Mouse (Mus musculus) liver, embryonic 14.5 days (tissue): ENCODE data around the gene Larp1. TPM values are rescaled to one million over a fixed set of nuclear protein-coding genes. Genes with fewer than 3 reads are reported as not detected.

Source experiments
- ATAC-seq: fragments of 200-750 bp; cut with Nextera tagmentation; 2 replicates; pipeline ENCODE4 v1.8.0; 2017; ENCODE audit warnings: moderate number of reproducible peaks, mild to moderate bottlenecking, moderate library complexity; ENCODE audit not compliant: insufficient read depth
- DNase-seq, 3 experiments: peaks; one replicate each; pipeline ENCODE4 v3.0.0-alpha.2; 2012 to 2013; ENCODE audit warnings: low read depth in 3 of 3, low spot score in 3 of 3
- H3K27ac ChIP-seq: fragments of 300-500 bp; sonication (generic); 2 replicates; pipeline ENCODE4 v1.5.1; 2014; ENCODE audit warnings: moderate library complexity, mild to moderate bottlenecking, control low read depth, inconsistent platforms
- H3K27me3 ChIP-seq: fragments of 300-500 bp; sonication (generic); 2 replicates; pipeline ENCODE4 v1.6.1; 2014; ENCODE audit warnings: mild to moderate bottlenecking, low read length, moderate library complexity; ENCODE audit not compliant: control insufficient read depth, insufficient read depth
- H3K36me3 ChIP-seq: fragments of 300-500 bp; sonication (generic); replicated peaks from 2 replicates; pipeline ENCODE4 v1.6.1; 2014; ENCODE audit warnings: low read depth; ENCODE audit not compliant: control insufficient read depth, insufficient read depth
- H3K4me1 ChIP-seq, 2 experiments: fragments of 200-500 bp in 1 of 2; fragments of 300-500 bp in 1 of 2; sonication (generic) in 1 of 2; replicated peaks; 2 replicates each; pipeline ENCODE4 v1.6.1; 2012 to 2014; ENCODE audit warnings: antibody characterized with exemption in 1 of 2, inconsistent platforms in 1 of 2, low read length in 1 of 2; ENCODE audit not compliant: control insufficient read depth in 2 of 2, insufficient read depth in 2 of 2
- H3K4me2 ChIP-seq: fragments of 300-500 bp; sonication (generic); 2 replicates; pipeline ENCODE4 v1.6.1; 2014; ENCODE audit warnings: low read depth, mild to moderate bottlenecking, control low read depth, moderate library complexity
- H3K4me3 ChIP-seq, 2 experiments: fragments of 200-500 bp in 1 of 2; fragments of 300-500 bp in 1 of 2; sonication (generic) in 1 of 2; 2 replicates each; pipeline ENCODE4 v1.5.1; 2012 to 2014; ENCODE audit warnings: low read depth in 2 of 2, low read length in 2 of 2, mild to moderate bottlenecking in 2 of 2, control low read depth in 1 of 2, inconsistent platforms in 1 of 2, moderate library complexity in 1 of 2; ENCODE audit not compliant: insufficient read depth in 1 of 2
- H3K9ac ChIP-seq: fragments of 300-500 bp; sonication (generic); replicated peaks from 2 replicates; pipeline ENCODE4 v1.6.1; 2014; ENCODE audit warnings: mild to moderate bottlenecking, control low read depth, moderate library complexity
- H3K9me3 ChIP-seq: fragments of 300-500 bp; sonication (generic); 2 replicates; pipeline ENCODE4 v1.6.1; 2016; ENCODE audit warnings: low read length, mixed read lengths; ENCODE audit not compliant: control insufficient read depth
- CTCF ChIP-seq: IDR thresholded peaks from 2 replicates; pipeline ENCODE4 v1.5.1; 2016; ENCODE audit warnings: antibody characterized with exemption, low read depth, control low read depth
- EP300 ChIP-seq: IDR thresholded peaks from 2 replicates; pipeline ENCODE4 v1.6.1; 2016; ENCODE audit warnings: antibody characterized with exemption, low read depth
- WGBS: fragments of 180-500 bp; shearing (Covaris S2); extraction: QIAGEN DNeasy Blood & Tissue Kit; methylation state at CpG from one replicate; pipeline ENCODE4 v1.1.7; 2014; ENCODE audit not compliant: insufficient replicate concordance; 5-methylcytosine and 5-hydroxymethylcytosine counted together
- polyA plus RNA-seq, 2 experiments: library from polyadenylated mRNA; depleted of rRNA in 1 of 2; stranded (reverse) in 1 of 2; unstranded in 1 of 2; fragments of >200 nt; fragmentation: Nextera tagmentation in 1 of 2; extraction: Ambion mirVana in 1 of 2; gene quantifications; 2 replicates each; pipeline versions ENCODE4 v1.2.1 to v1.2.3; 2012 to 2014

Gene Larp1
- polyA plus RNA-seq, 2 experiments = 15.8 to 25.5 TPM

DNA sequence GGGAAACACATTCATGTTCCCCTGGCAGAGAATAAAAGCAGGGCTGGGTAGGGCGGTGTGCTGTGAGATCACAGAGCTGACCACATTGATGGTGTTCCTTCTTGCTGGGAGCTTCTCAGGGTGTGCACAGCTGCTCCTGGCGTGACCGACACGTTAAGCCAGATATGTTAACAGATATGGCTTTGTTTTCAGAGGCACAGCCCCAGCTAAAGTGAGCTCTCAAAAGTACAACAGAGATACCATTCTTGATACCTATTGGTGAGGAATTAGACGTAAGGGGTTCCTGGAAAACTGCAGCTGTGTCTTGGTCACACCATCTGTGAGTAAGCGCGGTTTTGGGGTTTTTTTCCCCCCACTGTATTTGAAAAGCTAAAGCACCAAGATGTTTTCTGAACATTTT is 42.2 kb upstream of the Larp1 start:
- TF ChIP-seq CTCF (no peak), EP300 (no peak)
- ATAC-seq (no peak), DNase-seq (no peak)
- Histone ChIP-seq H3K9me3 (no peaks in the 10 kb centered on the region), H3K9ac (no peak overlapping the region), H3K27me3 (no peaks in the 10 kb centered on the region), H3K36me3 (no peaks in the 10 kb centered on the region), H3K4me2 (no peak overlapping the region), H3K27ac (no peak overlapping the region), H3K4me3 (no peak overlapping the region), H3K4me1 (peaks cover 15 to 27% of the 10 kb centered on the region in 2 experiments)
- 49% methylated on average over 7 of the region's 7 CpGs for WGBS

DNA sequence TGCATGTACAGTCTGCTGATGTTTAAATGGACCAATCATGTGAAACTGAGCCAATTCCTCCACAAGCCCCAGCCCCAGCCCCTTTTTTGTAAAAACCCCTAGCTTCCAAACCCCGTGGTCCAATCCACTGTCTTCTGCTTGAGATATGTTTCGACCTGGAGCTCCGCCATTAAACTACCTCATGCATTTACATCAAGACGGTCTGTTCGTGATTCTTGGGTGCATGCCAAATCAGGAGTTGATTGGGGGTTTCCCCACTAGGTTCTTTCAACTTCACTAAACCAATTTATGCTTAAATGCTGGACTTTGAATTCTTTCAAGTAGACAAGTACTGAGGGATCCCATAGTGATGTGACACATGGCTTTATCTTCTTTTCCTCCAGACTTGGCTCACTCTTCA is 40.6 kb upstream of the Larp1 start:
- no peaks in the 10 kb centered on the region for H3K27me3 ChIP-seq
- WGBS = 86% methylated on average over 5 of the region's 5 CpGs
- H3K9me3 ChIP-seq = no peaks in the 10 kb centered on the region
- peaks cover 3 to 16% of the 10 kb centered on the region in 2 experiments for H3K4me1 ChIP-seq
- ATAC-seq (no peak), DNase-seq (no peak)
- no peak overlapping the region for H3K9ac ChIP-seq
- H3K27ac ChIP-seq = no peak overlapping the region
- no peak overlapping the region for H3K4me2 ChIP-seq
- no peaks in the 10 kb centered on the region for H3K36me3 ChIP-seq
- no peak overlapping the region for H3K4me3 ChIP-seq
- TF ChIP-seq EP300 (no peak), CTCF (no peak)

DNA sequence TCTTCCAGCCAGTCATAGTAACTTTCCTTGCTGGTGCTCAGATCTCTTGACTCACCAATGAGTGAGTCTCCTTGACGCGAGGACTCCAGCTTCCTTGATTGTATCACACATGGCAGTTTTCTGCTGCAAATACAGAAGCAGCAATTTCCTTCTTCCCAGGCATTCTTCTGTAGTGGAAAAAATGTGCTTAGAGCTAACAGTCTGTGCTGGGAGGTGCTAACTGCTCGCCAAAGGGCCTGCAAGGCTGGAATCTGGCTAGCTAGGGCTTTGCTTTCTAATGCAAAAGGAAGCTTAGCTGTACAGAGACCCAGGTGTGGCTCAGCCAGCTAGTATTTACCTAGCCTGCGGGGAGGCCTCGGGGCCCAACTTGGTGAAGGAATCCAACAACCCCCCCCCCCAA is 38.3 kb upstream of the Larp1 start:
- 48% methylated on average over 5 of the region's 5 CpGs for WGBS
- H3K4me3 ChIP-seq = no peak overlapping the region
- no peak overlapping the region for H3K9ac ChIP-seq
- no peaks in the 10 kb centered on the region for H3K36me3 ChIP-seq
- no peak for ATAC-seq
- DNase-seq = no peak
- no peak overlapping the region for H3K4me2 ChIP-seq
- peaks cover 0 to 15% of the 10 kb centered on the region in 2 experiments; a peak in 2 of 4 replicates for H3K4me1 ChIP-seq
- H3K27ac ChIP-seq = no peak overlapping the region
- H3K9me3 ChIP-seq = no peaks in the 10 kb centered on the region
- H3K27me3 ChIP-seq = no peaks in the 10 kb centered on the region
- TF ChIP-seq CTCF (no peak), EP300 (no peak)

DNA sequence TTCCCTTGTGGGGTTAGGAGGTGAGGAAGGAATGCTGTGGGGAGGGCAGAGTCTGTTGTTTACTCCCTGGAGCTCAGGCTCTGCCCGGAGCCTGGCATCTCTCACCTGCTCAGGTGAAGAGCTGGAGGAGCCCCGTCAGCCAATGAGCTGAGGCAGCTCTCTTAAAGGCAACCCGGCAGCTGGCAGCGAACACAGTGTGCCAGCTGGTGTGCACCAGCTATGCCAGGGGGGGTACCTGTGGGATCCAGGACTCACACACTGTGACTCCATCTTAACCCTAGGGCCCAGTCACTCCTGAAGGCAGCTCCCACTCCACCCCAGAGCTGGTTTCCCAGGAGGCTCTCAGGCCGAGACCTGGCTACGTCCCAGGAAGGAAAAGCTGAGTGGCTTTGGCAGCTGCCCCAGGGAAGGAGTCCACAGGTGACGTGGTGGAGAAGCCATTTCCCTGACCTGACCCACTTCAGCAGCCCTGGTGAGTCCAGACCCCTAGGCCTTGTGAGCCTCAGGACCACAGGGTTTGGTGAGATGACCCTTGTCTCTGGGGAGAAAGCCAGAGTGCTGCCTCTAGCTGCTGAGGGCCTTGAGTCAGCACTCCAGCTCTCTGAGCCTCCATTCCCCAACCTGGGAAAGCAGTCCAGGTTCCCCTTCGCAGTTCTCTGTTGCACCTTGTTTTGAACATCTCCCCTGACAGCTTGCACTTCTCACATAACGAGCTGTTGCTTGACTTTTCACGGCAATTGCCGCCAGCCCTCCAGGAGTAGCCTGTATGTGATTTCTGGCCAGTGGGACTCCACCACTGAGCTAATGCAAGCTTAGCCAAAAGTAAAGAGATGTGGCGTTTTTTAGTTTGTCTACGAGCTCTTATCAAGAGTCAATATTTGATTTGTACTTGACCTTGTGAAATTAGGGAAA is 35.6 kb upstream of the Larp1 start:
- Histone ChIP-seq H3K9me3 (no peaks in the 10 kb centered on the region), H3K36me3 (no peaks in the 10 kb centered on the region), H3K4me2 (no peak overlapping the region), H3K27ac (no peak overlapping the region), H3K4me3 (no peak overlapping the region), H3K9ac (no peak overlapping the region), H3K27me3 (no peaks in the 10 kb centered on the region), H3K4me1 (peaks cover 0 to 12% of the 10 kb centered on the region in 2 experiments; a peak in 2 of 4 replicates)
- no peak for DNase-seq
- TF ChIP-seq EP300 = no peak
- TF ChIP-seq CTCF = no peak
- peak; percentile 43; the same call in 1 of the 2 replicates for ATAC-seq
- 65% methylated on average over 13 of the region's 13 CpGs for WGBS

DNA sequence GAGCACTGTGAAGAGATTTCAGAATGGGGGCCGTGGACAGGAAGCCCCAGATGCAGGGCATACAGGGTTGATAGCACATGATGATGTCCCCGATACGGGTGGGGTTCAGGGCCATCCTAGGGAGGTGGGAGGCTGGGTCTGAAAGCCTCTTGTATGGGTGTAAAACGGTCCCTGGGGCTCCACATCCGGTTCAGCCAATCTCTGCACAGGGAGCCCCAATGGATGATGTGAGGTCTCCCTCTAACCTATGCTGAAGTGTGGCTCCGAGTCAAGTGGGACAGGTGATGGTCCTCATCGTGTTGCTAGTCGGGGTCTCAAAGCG is 35.0 kb upstream of the Larp1 start:
- TF ChIP-seq EP300 (no peak), CTCF (no peak)
- Histone ChIP-seq H3K9ac (no peak overlapping the region), H3K27me3 (no peaks in the 10 kb centered on the region), H3K9me3 (no peaks in the 10 kb centered on the region), H3K27ac (no peak overlapping the region), H3K4me3 (no peak overlapping the region), H3K4me1 (peaks cover 0 to 12% of the 10 kb centered on the region in 2 experiments; a peak in 2 of 4 replicates), H3K4me2 (no peak overlapping the region), H3K36me3 (no peaks in the 10 kb centered on the region)
- ATAC-seq (peak; percentile 13; the same call in 1 of the 2 replicates), DNase-seq (no peak)
- WGBS = 46% methylated on average over 9 of the region's 9 CpGs
